Mouse (Mus musculus): ENCODE measurements at regions not wholly inside any gene's neighbourhood (a gene's known extent, or its start where the extent isn't known, plus 50 kb on each side); places are given as distances from the start of the nearest gene placed in this dataset.

- Histone ChIP-seq H3K9me3 (replicated peaks) (no peaks in the 10 kb centered on the region), H3K36me3 (no peaks in the 10 kb centered on the region), H3K27ac (no peak overlapping the region), H3K4me3 (no peak overlapping the region), H3K27me3 (ENCODE audit: low read depth, poor library complexity, severe bottlenecking) (no peaks in the 10 kb centered on the region), H3K4me1 (no peaks in the 10 kb centered on the region)
- no peak for DNase-seq (ENCODE audit: low spot score)
- 90% methylated on average over 1 of the region's 1 CpGs for WGBS
Measured at GRCm38 (mm10) chr3:155246628-155247027, 153.4 kb downstream of the Lrriq3 start.

- Histone ChIP-seq H3K9me3 (replicated peaks) (no peaks in the 10 kb centered on the region), H3K27ac (no peak overlapping the region), H3K4me1 (no peaks in the 10 kb centered on the region), H3K4me3 (no peak overlapping the region), H3K36me3 (no peaks in the 10 kb centered on the region), H3K27me3 (ENCODE audit: low read depth, poor library complexity, severe bottlenecking) (no peaks in the 10 kb centered on the region)
- WGBS, result 78% methylated on average over 2 of the region's 2 CpGs
- DNase-seq (ENCODE audit: low spot score), result no peak
Measured at GRCm38 (mm10) chr3:155247124-155247523, 153.9 kb downstream of the Lrriq3 start.

GRCm38 (mm10) chr3:155247929-155248328 lies 154.7 kb downstream of the Lrriq3 start:
- Histone ChIP-seq H3K4me3 (no peak overlapping the region), H3K27me3 (ENCODE audit: low read depth, poor library complexity, severe bottlenecking) (no peaks in the 10 kb centered on the region), H3K4me1 (no peaks in the 10 kb centered on the region), H3K36me3 (no peaks in the 10 kb centered on the region), H3K9me3 (replicated peaks) (no peaks in the 10 kb centered on the region), H3K27ac (no peak overlapping the region)
- no peak for DNase-seq (ENCODE audit: low spot score)
- WGBS, result 91% methylated on average over 1 of the region's 1 CpGs

GRCm38 (mm10) chr3:155250904-155251303 lies 157.7 kb downstream of the Lrriq3 start:
- Histone ChIP-seq H3K4me3 (no peak overlapping the region), H3K4me1 (no peaks in the 10 kb centered on the region), H3K9me3 (replicated peaks) (no peaks in the 10 kb centered on the region), H3K27ac (no peak overlapping the region), H3K36me3 (no peaks in the 10 kb centered on the region), H3K27me3 (ENCODE audit: low read depth, poor library complexity, severe bottlenecking) (no peaks in the 10 kb centered on the region)
- 89% methylated on average over 2 of the region's 2 CpGs for WGBS
- DNase-seq (ENCODE audit: low spot score), result no peak

- H3K4me1 ChIP-seq, result no peaks in the 10 kb centered on the region
- no peaks in the 10 kb centered on the region for H3K36me3 ChIP-seq
- H3K27me3 ChIP-seq (ENCODE audit: low read depth, poor library complexity, severe bottlenecking), result no peaks in the 10 kb centered on the region
- no peak overlapping the region for H3K4me3 ChIP-seq
- 73% methylated on average over 3 of the region's 3 CpGs for WGBS
- DNase-seq (ENCODE audit: low spot score), result no peak
- H3K27ac ChIP-seq, result no peak overlapping the region
- H3K9me3 ChIP-seq (replicated peaks), result no peaks in the 10 kb centered on the region
Measured at GRCm38 (mm10) chr3:155298206-155298605, 205.0 kb downstream of the Lrriq3 start.

GRCm38 (mm10) chr3:155298724-155299123 lies 205.5 kb downstream of the Lrriq3 start:
- H3K36me3 ChIP-seq, result no peaks in the 10 kb centered on the region
- no peaks in the 10 kb centered on the region for H3K4me1 ChIP-seq
- H3K4me3 ChIP-seq, result no peak overlapping the region
- H3K27ac ChIP-seq, result no peak overlapping the region
- H3K9me3 ChIP-seq (replicated peaks), result no peaks in the 10 kb centered on the region
- H3K27me3 ChIP-seq (ENCODE audit: low read depth, poor library complexity, severe bottlenecking), result no peaks in the 10 kb centered on the region
- no peak for DNase-seq (ENCODE audit: low spot score)

GRCm38 (mm10) chr3:155322322-155322721 lies 229.1 kb downstream of the Lrriq3 start:
- Histone ChIP-seq H3K4me1 (no peaks in the 10 kb centered on the region), H3K36me3 (no peaks in the 10 kb centered on the region), H3K9me3 (replicated peaks) (no peaks in the 10 kb centered on the region), H3K27me3 (ENCODE audit: low read depth, poor library complexity, severe bottlenecking) (no peaks in the 10 kb centered on the region), H3K4me3 (no peak overlapping the region), H3K27ac (no peak overlapping the region)
- WGBS, result 93% methylated on average over 2 of the region's 2 CpGs
- DNase-seq (ENCODE audit: low spot score), result no peak

GRCm38 (mm10) chr3:155329701-155330100 lies 236.5 kb downstream of the Lrriq3 start:
- H3K27me3 ChIP-seq (ENCODE audit: low read depth, poor library complexity, severe bottlenecking), result no peaks in the 10 kb centered on the region
- DNase-seq (ENCODE audit: low spot score), result no peak
- H3K27ac ChIP-seq, result no peak overlapping the region
- no peaks in the 10 kb centered on the region for H3K36me3 ChIP-seq
- no peaks in the 10 kb centered on the region for H3K9me3 ChIP-seq (replicated peaks)
- no peak overlapping the region for H3K4me3 ChIP-seq
- WGBS, result 82% methylated on average over 2 of the region's 2 CpGs
- H3K4me1 ChIP-seq, result no peaks in the 10 kb centered on the region

- no peak overlapping the region for H3K4me3 ChIP-seq
- WGBS, result 84% methylated on average over 1 of the region's 1 CpGs
- no peak for DNase-seq (ENCODE audit: low spot score)
- peaks cover 5% of the 10 kb centered on the region; the same call in 1 of the 2 replicates for H3K4me1 ChIP-seq
- no peaks in the 10 kb centered on the region for H3K27me3 ChIP-seq (ENCODE audit: low read depth, poor library complexity, severe bottlenecking)
- no peak overlapping the region for H3K27ac ChIP-seq
- no peaks in the 10 kb centered on the region for H3K9me3 ChIP-seq (replicated peaks)
- H3K36me3 ChIP-seq, result no peaks in the 10 kb centered on the region
Measured at GRCm38 (mm10) chr3:155349185-155349584, 256.0 kb downstream of the Lrriq3 start.

- Histone ChIP-seq H3K36me3 (no peaks in the 10 kb centered on the region), H3K27ac (no peak overlapping the region), H3K27me3 (ENCODE audit: low read depth, poor library complexity, severe bottlenecking) (no peaks in the 10 kb centered on the region), H3K4me1 (peaks cover 5% of the 10 kb centered on the region; the same call in 1 of the 2 replicates), H3K4me3 (no peak overlapping the region), H3K9me3 (replicated peaks) (no peaks in the 10 kb centered on the region)
- no peak for DNase-seq (ENCODE audit: low spot score)
- WGBS, result 85% methylated on average over 2 of the region's 2 CpGs
Measured at GRCm38 (mm10) chr3:155351636-155352035, 258.4 kb downstream of the Lrriq3 start.

GRCm38 (mm10) chr3:155352277-155352802 lies 259.1 kb downstream of the Lrriq3 start:
- no peak overlapping the region for H3K4me3 ChIP-seq
- no peaks in the 10 kb centered on the region for H3K9me3 ChIP-seq (replicated peaks)
- no peaks in the 10 kb centered on the region for H3K27me3 ChIP-seq (ENCODE audit: low read depth, poor library complexity, severe bottlenecking)
- WGBS, result 79% methylated on average over 2 of the region's 2 CpGs
- peaks cover 5% of the 10 kb centered on the region; the same call in 1 of the 2 replicates for H3K4me1 ChIP-seq
- DNase-seq (ENCODE audit: low spot score), result peak; percentile 36
- H3K36me3 ChIP-seq, result no peaks in the 10 kb centered on the region
- H3K27ac ChIP-seq, result no peak overlapping the region

GRCm38 (mm10) chr3:155360399-155360798 lies 267.2 kb downstream of the Lrriq3 start:
- no peak overlapping the region for H3K27ac ChIP-seq
- DNase-seq (ENCODE audit: low spot score), result no peak
- no peak overlapping the region for H3K4me3 ChIP-seq
- H3K36me3 ChIP-seq, result no peaks in the 10 kb centered on the region
- no peaks in the 10 kb centered on the region for H3K4me1 ChIP-seq
- H3K9me3 ChIP-seq (replicated peaks), result no peaks in the 10 kb centered on the region
- WGBS, result 79% methylated on average over 1 of the region's 1 CpGs
- no peaks in the 10 kb centered on the region for H3K27me3 ChIP-seq (ENCODE audit: low read depth, poor library complexity, severe bottlenecking)

- Histone ChIP-seq H3K27ac (no peak overlapping the region), H3K27me3 (ENCODE audit: low read depth, poor library complexity, severe bottlenecking) (no peaks in the 10 kb centered on the region), H3K4me3 (no peak overlapping the region), H3K36me3 (no peaks in the 10 kb centered on the region), H3K4me1 (no peaks in the 10 kb centered on the region), H3K9me3 (replicated peaks) (no peaks in the 10 kb centered on the region)
- no peak for DNase-seq (ENCODE audit: low spot score)
Measured at GRCm38 (mm10) chr3:155370716-155371115, 277.5 kb downstream of the Lrriq3 start.

GRCm38 (mm10) chr3:155373591-155373990 lies 280.4 kb downstream of the Lrriq3 start:
- WGBS, result 92% methylated on average over 1 of the region's 1 CpGs
- no peak overlapping the region for H3K27ac ChIP-seq

More at GRCm38 (mm10) chr3:155373591-155373990, 280.4 kb downstream of the Lrriq3 start:
- no peaks in the 10 kb centered on the region for H3K9me3 ChIP-seq (replicated peaks)
- no peaks in the 10 kb centered on the region for H3K27me3 ChIP-seq (ENCODE audit: low read depth, poor library complexity, severe bottlenecking)
- no peak for DNase-seq (ENCODE audit: low spot score)
- H3K36me3 ChIP-seq, result no peaks in the 10 kb centered on the region
- H3K4me3 ChIP-seq, result no peak overlapping the region
- no peaks in the 10 kb centered on the region for H3K4me1 ChIP-seq

Measured in limb, embryonic 10.5 days (tissue).